Mouse (Mus musculus): ENCODE measurements around the gene Rhebl1.

GRCm38 (mm10) chr15:98914903-98915302 is 20.6 kb upstream of the Rhebl1 start:
- TF ChIP-seq CTCF (IDR thresholded peaks at IDR 0.05; ENCODE audit: control insufficient read depth, insufficient read depth, insufficient replicate concordance, low read depth, low read length) (no peak), POLR2A (IDR thresholded peaks at IDR 0.05; ENCODE audit: control insufficient read depth, low read depth, low read length) (no peak)
